Mouse (Mus musculus): ENCODE measurements around the gene Stoml3. TPM values are rescaled to one million over a fixed set of nuclear protein-coding genes. Genes with fewer than 3 reads are reported as not detected.

The Stoml3 gene
- polyA plus RNA-seq, 1 experiment from 2014 or later, result not detected

DNA sequence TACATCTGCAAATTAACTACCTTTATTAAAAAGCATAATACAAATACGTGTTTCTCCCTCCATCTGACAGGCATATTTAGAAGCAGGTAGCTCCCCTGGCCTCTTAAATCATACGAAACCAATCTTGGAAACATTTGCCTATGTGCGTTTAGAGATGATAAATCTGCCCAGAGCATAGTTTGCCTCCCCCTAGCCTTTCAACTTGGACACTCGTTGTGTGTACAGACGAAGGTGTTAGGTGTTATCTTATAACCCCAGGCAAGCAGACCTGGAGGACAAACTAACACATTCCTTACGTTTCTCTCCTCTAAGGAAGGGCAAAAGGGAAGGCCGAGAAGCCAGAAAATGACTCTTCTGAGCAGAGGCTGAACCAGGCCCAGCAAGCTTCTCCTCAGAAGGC is 64.2 kb downstream of the Stoml3 start:
- ATAC-seq (ENCODE audit: insufficient number of reproducible peaks, insufficient read depth, low FRiP score, low TSS enrichment), result no peak

DNA sequence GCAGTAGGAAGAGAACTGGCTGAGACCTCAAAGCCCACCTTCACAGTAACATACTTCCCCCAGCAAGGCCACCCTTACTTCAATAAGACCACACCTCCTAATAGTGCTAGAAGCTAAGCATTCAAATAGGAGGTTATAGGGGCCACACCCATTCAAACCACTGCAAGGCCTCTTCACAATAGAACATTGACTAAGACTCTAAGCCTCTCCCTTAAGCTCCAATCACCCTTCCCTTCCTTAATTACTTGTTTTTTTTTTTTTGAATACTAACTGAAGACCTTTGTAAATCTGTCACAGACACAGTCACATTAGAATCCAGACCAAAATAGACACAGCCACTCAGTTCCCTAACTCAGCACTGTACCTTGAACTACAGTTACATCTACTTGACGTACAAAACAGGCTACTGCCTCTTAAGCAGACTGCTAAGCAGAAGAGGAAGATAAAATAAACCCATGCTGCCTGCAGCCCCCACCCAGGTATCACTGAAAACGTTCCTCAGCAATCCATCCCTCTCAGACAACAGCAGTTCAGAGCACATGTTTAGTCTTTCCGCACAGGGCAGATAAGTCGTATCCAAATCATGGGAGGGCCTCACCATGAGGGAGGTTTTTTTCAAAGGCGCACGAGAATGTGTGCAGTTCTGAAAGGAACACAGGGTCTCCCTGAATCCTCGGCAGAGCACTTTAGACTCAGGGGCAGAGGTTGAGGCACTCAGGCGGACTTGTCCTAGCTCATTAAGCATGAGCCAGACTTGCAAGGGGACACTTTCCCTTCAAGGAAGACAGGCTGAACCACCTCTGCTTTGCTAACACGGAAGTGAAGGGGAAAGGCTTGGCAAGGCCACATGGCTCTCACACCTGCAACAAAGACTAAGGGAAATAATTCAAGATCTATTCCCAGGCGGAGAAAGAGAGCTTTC is 66.8 kb downstream of the Stoml3 start:
- H3K9me3 ChIP-seq, result no peaks in the 10 kb centered on the region
- H3K4me2 ChIP-seq (replicated peaks), result no peak overlapping the region
- H3K36me3 ChIP-seq, result no peaks in the 10 kb centered on the region
- 57% methylated on average over 10 of the region's 10 CpGs for WGBS
- no peak overlapping the region for H3K4me3 ChIP-seq
- H3K4me1 ChIP-seq, result no peaks in the 10 kb centered on the region
- ATAC-seq (ENCODE audit: insufficient number of reproducible peaks, insufficient read depth, low FRiP score, low TSS enrichment), result no peak
- no peaks in the 10 kb centered on the region for H3K27me3 ChIP-seq
- no peak overlapping the region for H3K27ac ChIP-seq
- no peak overlapping the region for H3K9ac ChIP-seq

More for the DNA sequence above, 64.2 kb downstream of the Stoml3 start:
- Histone ChIP-seq H3K27ac (no peak overlapping the region), H3K4me1 (no peaks in the 10 kb centered on the region), H3K27me3 (no peaks in the 10 kb centered on the region), H3K36me3 (no peaks in the 10 kb centered on the region), H3K9me3 (no peaks in the 10 kb centered on the region), H3K4me2 (replicated peaks) (no peak overlapping the region), H3K9ac (no peak overlapping the region), H3K4me3 (no peak overlapping the region)
- WGBS, result 74% methylated on average over 7 of the region's 7 CpGs

GRCm38 (mm10) chr3:53557388-53558214 is 69.1 kb downstream of the Stoml3 start:
- H3K4me1 ChIP-seq, result no peaks in the 10 kb centered on the region; the same call in 1 of the 2 replicates
- H3K9ac ChIP-seq, result no peak overlapping the region
- ATAC-seq (ENCODE audit: insufficient number of reproducible peaks, insufficient read depth, low FRiP score, low TSS enrichment), result no peak
- no peak overlapping the region for H3K4me3 ChIP-seq
- WGBS, result 86% methylated on average over 16 of the region's 16 CpGs
- no peak overlapping the region for H3K27ac ChIP-seq
- H3K27me3 ChIP-seq, result no peaks in the 10 kb centered on the region
- no peak overlapping the region for H3K4me2 ChIP-seq (replicated peaks)
- no peaks in the 10 kb centered on the region for H3K36me3 ChIP-seq
- no peaks in the 10 kb centered on the region for H3K9me3 ChIP-seq

Other genes with a start within 250 kb of the Stoml3 start
- gene Nhlrc3, start 25.3 kb upstream of the Stoml3 start, polyA plus RNA-seq (2016; fragmentation: Nextera tagmentation; extraction: Ambion mirVana), result 13.2 and 13.8 TPM in 2 replicates
- 24.6 and 26.2 TPM in 2 replicates for gene Proser1, start 25.0 kb upstream of the Stoml3 start, polyA plus RNA-seq (2016; fragmentation: Nextera tagmentation; extraction: Ambion mirVana)
- gene Frem2, start 168.7 kb downstream of the Stoml3 start, polyA plus RNA-seq (2016; fragmentation: Nextera tagmentation; extraction: Ambion mirVana), result 6.4 and 6.7 TPM in 2 replicates